Mouse (Mus musculus): ENCODE results near the gene Arhgdib.

Arhgdib gene

DNA sequence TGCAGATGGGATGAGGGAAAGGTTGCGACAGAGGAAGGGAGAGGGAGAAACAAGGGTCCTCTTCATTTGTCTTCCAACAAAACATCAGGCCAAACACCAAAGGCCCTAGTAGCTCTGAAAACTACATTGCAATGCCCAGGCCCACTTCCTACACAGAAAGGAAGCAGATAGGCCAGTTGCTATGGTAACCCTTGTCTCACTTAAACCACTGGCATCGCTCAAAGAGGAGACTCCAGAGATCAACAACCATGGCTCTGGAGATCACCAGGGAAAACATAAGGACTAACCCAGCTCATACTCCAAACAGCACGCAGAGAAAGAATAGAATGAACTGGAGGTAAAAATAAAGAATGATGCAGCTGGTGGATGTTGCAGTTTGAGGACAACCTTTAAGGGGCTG lies 6.5 kb downstream of the Arhgdib start:
- POLR2A ChIA-PET: interaction anchor here in 1 of 4 experiments (0.7 kb wide), 1 partner anchor 116 kb away, joined by 3 read pairs; no protein-coding TSS in a partner anchor
- CTCF ChIA-PET: no interaction called here

DNA sequence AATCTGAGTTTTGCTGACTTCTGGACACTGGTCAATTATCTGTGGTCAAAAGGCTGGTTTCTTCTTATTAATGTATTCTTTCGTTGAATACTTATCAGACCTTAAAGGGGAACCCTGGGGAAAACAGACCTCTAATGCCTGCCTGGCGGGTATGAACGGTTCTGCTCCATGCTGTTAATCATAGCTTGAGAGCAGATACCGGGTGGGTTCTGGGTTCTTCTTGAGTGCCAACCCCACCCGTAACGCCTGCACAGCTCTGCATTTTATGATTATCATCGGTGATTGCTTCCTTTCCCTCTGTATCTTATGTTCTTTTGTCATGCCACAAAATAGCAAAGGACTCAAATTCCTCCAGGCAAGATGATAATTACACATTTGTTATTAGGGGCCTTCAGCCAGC lies 7.6 kb downstream of the Arhgdib start:
- POLR2A ChIA-PET: interaction anchor here in 2 of 4 experiments (1.2 to 1.9 kb wide), 2 partner anchors 106 to 130 kb away, joined by 4 to 8 read pairs; partner anchors contain the start of genes Hist4h4 (in 1 of the 2) and Wbp11 (in 1 of the 2)
- CTCF ChIA-PET: interaction anchor here in 1 of 4 experiments (2.5 kb wide), 1 partner anchor 14 kb away, joined by 7 read pairs; no protein-coding TSS in a partner anchor

DNA sequence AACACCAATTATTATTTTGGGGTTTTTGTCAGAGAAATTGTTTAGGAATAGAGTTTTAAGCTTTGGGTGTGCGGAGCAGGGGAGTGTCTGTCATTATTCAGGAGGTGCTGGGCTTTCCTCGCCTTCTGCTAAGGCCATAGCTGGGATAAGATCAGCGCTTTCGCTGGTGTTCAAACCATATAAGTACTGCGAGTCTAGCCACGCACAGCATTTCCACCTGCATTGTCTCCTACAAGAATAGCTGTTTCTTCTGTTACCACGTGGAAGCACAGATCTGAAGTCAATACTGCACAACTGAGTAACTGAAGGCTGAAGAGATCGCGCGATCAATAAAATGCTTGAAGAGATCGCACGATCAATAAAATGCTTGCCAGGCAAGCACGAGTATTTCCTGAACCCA lies 10.5 kb downstream of the Arhgdib start:
- POLR2A ChIA-PET: interaction anchor here (0.5 to 4.8 kb wide), 12 partner anchors 8 to 836 kb away, joined by 3 to 32 read pairs (median 4); partner anchors contain the start of genes BC049715 (in 3 of the 4), Hist4h4 (in 3 of the 4), Wbp11 (in 3 of the 4) and H2afj (in 2 of the 4)

DNA sequence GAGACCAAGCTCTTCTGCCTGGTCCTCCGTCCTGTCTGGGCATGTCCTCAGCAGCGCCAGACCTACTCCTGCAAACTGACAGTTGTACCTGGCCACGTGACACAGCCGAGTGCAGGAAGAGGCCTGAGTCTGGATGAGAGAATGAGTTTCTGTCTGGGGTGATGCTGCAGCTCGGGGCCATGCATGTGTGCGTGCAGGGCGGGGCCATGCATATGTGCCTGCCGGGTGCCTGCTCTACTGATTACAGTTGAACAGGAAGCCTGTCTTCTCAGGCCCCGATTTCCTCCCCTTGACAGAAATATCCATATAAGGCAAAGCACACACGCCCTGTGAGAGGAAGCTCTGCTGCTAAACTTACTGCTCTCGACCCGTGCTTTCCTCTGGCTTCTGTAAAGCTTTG lies 11.0 kb downstream of the Arhgdib start:
- CTCF ChIA-PET: interaction anchor here in 1 of 4 experiments (1.1 to 1.9 kb wide), 2 partner anchors 10 to 239 kb away, joined by 3 to 6 read pairs; partner anchors contain the start of gene Rerg
- POLR2A ChIA-PET: interaction anchor here (0.5 to 4.8 kb wide), 16 partner anchors 9 to 835 kb away, joined by 3 to 32 read pairs (median 4); partner anchors contain the start of genes BC049715 (in 3 of the 4), Hist4h4 (in 3 of the 4), Wbp11 (in 3 of the 4) and H2afj (in 2 of the 4)

More for the DNA sequence above, 10.5 kb downstream of the Arhgdib start:
- CTCF ChIA-PET: interaction anchor here in 1 of 4 experiments (0.8 kb wide), 1 partner anchor 213 kb away, joined by 3 read pairs; no protein-coding TSS in a partner anchor

DNA sequence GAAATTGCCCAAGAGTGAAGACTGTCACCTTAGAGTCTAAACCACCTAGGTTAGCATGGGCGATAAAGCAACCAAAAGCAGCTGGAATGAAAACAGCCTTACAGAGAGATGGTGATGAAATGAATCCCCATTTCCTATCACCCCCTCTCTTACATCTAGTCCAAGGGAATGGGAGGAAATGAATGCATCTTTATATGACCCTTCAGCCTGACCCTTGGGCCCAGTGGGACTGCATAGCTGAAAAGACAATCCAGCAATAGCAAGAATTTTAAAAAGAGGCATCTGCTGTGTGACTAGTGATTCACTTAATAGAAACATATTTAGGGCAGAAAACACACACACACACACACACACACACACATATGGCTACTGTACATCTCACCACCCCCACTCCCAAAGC lies 14.1 kb downstream of the Arhgdib start:
- CTCF ChIA-PET: no interaction called here

DNA sequence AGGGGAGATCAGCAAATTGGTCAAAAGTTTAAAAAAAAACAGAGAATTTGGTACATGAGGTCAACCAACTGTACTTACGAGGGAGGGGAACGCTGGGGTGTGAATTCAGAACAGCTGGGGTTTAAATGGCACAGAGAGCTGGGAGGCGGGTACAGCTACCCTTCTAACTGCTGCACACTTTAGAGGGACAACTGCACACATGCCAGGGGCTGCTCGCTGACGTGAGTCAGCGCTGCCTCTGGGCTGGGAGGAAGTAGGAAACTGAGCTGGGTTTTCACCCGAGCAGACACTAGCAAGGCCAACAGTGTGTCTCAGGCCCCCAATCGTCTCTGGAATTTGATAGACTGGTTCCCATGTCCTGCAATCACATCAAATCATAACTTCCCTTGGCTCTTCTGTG lies 16.6 kb downstream of the Arhgdib start:
- ChIA-PET CTCF (no interaction called here), POLR2A (no interaction called here)

More for the DNA sequence above, 14.1 kb downstream of the Arhgdib start:
- POLR2A ChIA-PET: interaction anchor here in 1 of 4 experiments (4.8 kb wide), 1 partner anchor 124 kb away, joined by 32 read pairs; the partner anchor contains the start of gene Hist4h4

DNA sequence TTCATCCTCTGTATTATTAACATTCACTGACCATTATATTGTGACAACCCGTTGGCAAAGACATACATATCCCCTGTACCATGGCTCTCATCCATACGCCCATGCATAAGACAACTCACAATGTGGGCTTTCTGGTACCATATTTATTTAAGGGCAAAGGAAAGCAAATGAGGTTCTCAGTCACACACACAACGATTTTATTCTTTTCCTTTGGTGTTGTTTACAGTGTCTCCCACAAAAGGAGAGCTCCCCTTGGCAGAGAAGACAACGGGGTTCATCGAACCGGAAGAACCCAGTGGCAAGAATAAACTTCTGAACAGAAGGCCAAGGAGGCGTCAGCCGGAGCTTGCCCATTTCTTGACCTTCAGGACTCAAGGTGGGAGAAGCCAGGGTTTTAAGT lies 18.2 kb downstream of the Arhgdib start, which contains the start of gene Pde6h:
Pde6h (plus strand) TSS at position 301 of the 400 bp plus-strand sequence.
- ChIA-PET CTCF (interaction anchor here in 1 of 4 experiments (0.6 kb wide), 1 partner anchor 38 kb away, joined by 3 read pairs; no protein-coding TSS in a partner anchor), POLR2A (interaction anchor here in 1 of 4 experiments (1.2 kb wide), 1 partner anchor 9 kb away, joined by 4 read pairs; no protein-coding TSS in a partner anchor)

DNA sequence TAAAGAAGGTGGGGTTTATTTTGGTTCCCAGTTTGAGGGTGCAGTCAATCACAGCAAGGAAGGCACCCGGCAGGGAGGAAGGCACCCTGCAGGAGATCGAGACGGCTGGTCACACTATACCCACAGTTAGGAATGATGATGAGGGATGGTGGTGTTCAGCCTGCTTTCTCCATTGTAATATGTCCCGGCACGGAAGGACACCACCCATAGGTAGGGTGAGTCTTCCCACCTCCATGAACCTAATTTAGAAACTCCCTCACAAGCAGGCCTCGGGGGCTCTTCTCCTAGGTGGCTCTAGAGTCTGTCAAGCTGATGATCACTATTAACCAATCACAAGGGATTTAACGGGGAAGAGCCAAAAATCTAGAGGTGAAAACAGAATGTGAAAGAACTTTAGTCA lies 18.8 kb downstream of the Arhgdib start:
- ChIA-PET POLR2A (interaction anchor here in 1 of 4 experiments (2.3 kb wide), 1 partner anchor 43 kb away, joined by 6 read pairs; no protein-coding TSS in a partner anchor), CTCF (no interaction called here)

DNA sequence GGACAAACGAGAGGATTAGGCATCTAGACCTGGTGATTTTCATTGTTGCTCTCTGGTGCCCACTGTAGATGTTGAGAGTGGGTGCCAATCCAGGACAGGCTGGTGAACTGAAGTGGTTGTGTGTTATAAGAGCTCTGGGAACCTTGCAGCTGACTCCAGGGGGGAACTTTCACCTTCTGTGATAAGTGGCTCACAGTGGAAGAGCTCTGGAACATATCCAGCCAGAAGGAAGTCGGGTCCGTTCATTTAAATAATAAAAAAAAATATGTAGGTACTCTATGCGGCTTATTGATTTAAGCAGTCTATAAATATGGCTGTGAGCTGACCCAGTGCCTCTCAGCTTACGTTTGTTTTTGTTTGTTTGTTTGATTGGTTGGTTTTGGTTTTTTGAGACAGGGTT lies 19.6 kb downstream of the Arhgdib start, which contains the start of gene Erp27:
Erp27 (minus strand) TSS at position 101 of the 400 bp plus-strand sequence.
- POLR2A ChIA-PET: interaction anchor here in 1 of 4 experiments (1.1 to 2.3 kb wide), 2 partner anchors 8 to 44 kb away, joined by 4 to 6 read pairs; no protein-coding TSS in a partner anchor

DNA sequence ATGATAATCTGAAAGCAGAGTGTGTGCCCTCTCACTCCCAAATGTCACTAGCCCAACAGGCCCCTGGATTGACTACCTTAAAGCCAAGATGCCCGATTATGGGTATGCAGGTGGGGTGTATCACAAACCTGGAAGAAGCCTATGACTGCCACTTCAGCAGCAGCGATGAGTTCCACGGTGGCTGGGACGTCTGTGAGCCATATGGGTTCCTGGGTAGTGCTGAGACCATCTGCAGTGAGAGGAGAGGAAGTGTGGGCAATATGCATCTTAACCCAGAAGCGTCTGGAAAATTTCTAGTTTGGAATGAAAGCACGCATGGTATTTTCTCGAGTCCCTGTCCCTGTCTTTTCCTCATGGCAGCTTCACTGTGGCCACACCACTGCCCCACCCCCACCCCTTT lies 20.1 kb downstream of the Arhgdib start:
- POLR2A ChIA-PET: interaction anchor here in 1 of 4 experiments (1.1 to 2.3 kb wide), 2 partner anchors 8 to 44 kb away, joined by 4 to 6 read pairs; no protein-coding TSS in a partner anchor
- CTCF ChIA-PET: interaction anchor here in 1 of 4 experiments (1.4 to 1.9 kb wide), 2 partner anchors 60 to 74 kb away, joined by 4 to 10 read pairs; no protein-coding TSS in a partner anchor

More for the DNA sequence above, 19.6 kb downstream of the Arhgdib start, which contains the start of gene Erp27:
- CTCF ChIA-PET: no interaction called here

DNA sequence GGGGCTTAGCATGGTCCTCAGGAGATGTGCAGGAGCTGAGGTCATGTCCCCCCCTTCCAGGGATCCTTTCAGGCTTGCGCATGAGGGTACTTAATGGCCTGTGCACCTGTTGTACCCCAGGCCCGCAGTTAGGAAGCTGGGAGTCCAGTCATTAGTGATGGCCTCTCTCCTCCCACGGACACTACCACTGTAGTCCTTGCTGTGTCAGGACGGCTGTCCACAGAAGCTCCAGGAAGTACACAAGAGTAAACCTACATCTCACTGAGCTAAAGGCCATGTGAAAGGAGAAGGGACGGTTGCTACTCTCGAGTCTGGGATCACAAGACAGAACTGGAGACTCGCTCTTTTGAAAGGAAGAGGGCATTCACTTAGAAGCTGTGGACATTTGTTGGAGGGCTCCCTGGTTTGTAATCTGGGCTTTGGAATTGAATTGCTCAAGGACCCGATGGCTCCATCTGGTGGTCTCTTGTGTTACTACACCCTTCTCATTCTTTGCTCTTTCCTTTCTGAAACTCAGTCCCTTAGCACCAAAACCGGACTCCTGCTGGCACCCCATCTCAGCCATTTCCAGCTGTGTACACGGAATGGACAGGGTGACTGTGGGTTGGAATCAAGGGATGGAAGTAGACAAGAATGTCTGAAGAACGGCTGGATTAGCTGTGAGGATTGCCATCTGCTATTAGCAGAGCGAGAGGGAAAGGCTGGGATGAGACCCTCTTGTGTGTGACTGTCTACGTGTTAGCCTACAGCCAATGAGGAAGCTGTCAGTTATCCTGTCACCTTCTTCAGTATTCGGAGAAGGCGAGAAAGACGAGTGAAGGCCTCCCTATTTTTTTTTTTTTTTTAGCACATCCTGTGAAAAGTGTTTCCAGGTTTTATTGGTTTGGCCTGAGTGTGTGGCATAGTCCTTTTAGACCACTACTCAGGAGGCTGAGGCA lies 21.1 kb downstream of the Arhgdib start:
- ChIA-PET POLR2A (interaction anchor here in 2 of 4 experiments (0.6 to 2.3 kb wide), 8 partner anchors 11 to 117 kb away, joined by 3 to 12 read pairs (median 4); partner anchors contain the start of gene Hist4h4 (in 2 of the 2)), CTCF (interaction anchor here in 3 of 4 experiments (0.9 to 2.3 kb wide), 9 partner anchors 9 to 73 kb away, joined by 3 to 10 read pairs (median 6); partner anchors contain the start of gene Arhgdib (in 1 of the 3))

DNA sequence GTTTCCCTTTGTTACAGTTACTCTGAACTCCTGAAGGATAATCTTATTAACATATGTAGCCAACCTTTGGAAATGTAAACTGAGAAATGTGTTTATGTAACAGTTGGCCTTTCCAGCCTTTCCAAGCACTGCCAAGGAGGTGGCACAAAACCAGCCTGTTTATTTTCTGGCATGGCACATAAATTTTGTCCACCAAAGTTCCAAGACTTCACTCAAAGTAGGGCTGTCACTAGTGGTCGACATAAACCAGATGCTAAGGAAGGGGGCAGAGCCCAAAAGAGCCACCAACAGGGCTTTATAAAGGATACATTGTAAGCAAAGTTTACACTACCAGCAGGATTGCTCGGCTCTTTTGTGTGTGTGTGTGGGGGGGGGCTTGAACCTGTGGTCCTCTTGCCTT lies 23.8 kb downstream of the Arhgdib start:
- CTCF ChIA-PET: no interaction called here
- POLR2A ChIA-PET: interaction anchor here in 1 of 4 experiments (0.6 kb wide), 1 partner anchor 9 kb away, joined by 3 read pairs; no protein-coding TSS in a partner anchor

DNA sequence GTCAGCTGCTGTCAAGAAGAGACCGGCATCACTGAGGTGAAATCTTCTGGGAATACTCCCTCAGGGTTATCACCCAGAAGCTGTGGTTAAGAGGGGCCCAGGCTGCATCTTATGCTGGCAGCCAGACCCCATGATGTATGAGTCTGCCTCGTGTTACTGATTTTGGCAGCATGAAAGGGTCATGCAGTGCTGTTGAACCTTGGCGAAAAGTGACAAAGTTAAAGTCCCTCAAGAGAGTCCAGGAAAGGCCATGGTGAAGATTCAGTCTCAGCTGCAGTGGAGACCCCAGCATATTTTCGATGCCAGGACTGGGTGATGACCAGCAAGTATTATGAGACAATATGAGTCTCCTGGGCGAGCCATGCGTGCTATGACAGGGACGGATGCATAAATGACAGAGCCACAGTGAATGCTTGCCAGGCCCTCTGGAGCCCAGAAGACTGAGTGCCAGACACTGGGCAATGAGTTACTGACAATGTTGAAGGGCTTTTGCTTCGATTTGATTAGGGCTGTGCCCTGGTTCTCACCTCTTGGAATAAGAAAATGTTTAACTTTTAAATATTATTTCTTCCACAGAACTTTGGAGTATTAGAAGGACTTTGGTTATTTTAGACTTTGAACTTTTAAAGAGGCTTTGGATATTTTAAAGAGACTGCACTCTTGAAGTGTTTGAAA lies 25.8 kb downstream of the Arhgdib start:
- ChIA-PET POLR2A (no interaction called here), CTCF (no interaction called here)

DNA sequence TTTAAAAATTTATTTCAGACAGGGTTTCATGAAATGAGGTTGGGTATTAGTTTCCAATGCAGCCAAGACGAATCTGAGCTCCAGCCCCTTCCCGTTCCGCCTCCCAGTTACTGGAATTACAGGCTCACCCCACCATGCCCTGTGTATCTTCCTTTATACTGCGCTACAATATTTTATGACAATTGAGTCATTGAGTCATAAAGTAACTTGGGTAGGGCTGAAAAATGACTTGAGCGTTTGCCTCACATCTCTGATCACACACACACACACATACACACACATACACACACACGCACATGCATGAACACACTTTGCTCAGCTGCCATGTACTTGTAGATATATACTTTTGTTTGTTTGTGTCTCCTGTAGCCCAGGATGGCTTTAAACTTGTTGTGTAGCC lies 27.5 kb downstream of the Arhgdib start:
- CTCF ChIA-PET: interaction anchor here in 1 of 4 experiments (1.7 kb wide), 1 partner anchor 66 kb away, joined by 4 read pairs; no protein-coding TSS in a partner anchor
- POLR2A ChIA-PET: interaction anchor here in 3 of 4 experiments (0.6 to 1.2 kb wide), 7 partner anchors 10 to 111 kb away, joined by 3 to 5 read pairs (median 3); partner anchors contain the start of genes Hist4h4 (in 2 of the 3), BC049715 (in 1 of the 3), Pde6h (in 1 of the 3) and Wbp11 (in 1 of the 3)

DNA sequence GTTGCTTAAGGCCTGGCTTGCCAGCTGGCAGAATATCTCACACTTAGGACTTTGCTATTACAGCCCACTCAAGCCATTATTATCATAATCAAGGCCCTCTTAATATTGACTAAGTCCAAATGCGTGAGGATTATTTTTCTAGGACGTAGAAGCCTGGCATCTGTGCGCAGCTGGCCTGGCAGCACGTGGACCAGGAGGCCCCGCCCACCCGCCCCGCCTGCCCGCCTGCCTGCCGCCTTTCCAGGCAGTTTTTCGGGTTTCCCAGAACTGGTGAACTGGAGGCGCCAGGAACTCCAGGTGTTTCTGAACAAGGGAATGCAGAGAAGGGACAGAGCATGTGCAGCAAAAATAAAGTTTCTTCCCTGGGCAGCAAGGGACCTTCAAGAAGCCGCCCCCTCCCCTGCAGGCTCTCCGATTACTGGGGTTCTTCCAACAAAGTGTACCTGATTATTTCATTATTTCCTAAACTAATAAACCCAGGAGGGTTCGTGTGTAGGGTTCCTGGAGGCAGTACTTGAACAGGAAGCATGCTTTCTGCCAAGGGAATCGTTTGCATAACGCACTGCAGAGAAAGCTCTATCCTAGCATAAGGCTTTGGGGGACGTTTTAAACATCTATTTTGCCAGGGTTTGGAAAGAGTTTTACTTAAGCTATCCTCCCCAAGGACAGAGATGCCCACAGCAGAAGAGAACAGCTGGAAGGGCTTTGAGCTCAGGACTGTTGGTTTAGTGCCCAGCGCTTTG lies 28.1 kb downstream of the Arhgdib start:
- ChIA-PET POLR2A (interaction anchor here in 3 of 4 experiments (0.6 to 1.2 kb wide), 7 partner anchors 11 to 110 kb away, joined by 3 to 5 read pairs (median 3); partner anchors contain the start of genes Hist4h4 (in 2 of the 3), BC049715 (in 1 of the 3), Pde6h (in 1 of the 3) and Wbp11 (in 1 of the 3)), CTCF (interaction anchor here in 1 of 4 experiments (1.7 kb wide), 1 partner anchor 66 kb away, joined by 4 read pairs; no protein-coding TSS in a partner anchor)

DNA sequence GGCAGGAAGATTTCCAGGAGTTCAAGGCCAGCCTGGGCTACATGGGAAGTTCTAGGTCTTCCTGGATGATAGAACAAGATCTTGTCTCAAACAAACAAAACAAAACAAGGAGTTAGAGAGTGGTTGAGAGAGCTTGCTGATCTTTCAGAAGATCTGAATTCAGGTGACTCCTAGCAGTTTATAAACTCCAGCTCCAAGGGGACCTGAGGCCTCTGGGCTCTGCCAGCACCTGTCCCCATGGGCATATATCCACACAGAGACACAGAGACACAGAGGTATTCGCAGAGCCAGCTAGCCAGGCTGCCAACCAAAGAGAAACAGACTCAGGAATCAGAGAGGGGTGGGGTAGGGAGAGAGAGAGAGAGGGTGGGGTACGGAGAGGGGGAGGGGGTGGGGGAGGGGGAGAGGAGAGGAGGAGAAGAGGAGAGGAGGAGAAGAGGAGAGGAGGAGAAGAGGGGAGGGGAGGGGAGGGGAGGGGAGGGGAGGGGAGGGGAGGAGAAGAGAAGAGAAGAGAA lies 28.9 kb downstream of the Arhgdib start:
- CTCF ChIA-PET: interaction anchor here in 1 of 4 experiments (1.7 kb wide), 1 partner anchor 65 kb away, joined by 4 read pairs; no protein-coding TSS in a partner anchor
- POLR2A ChIA-PET: interaction anchor here in 1 of 4 experiments (0.9 kb wide), 1 partner anchor 108 kb away, joined by 4 read pairs; the partner anchor contains the start of gene Hist4h4

Data from embryonic stem cell, embryonic (primary cell).